Mouse (Mus musculus) hematopoietic multipotent progenitor cell, adult 10-12 weeks (in vitro differentiated cells): ENCODE data around the gene Slc23a4. TPM values are rescaled to one million over a fixed set of nuclear protein-coding genes. Genes with fewer than 3 reads are reported as not detected.

Source experiments
- polyA plus RNA-seq: library from polyadenylated mRNA; stranded (reverse); fragments of >175 nt; gene quantifications from 2 replicates; pipeline ENCODE4 v1.2.3, GENCODE M21; 2012; ENCODE audit warnings: low replicate concordance

Slc23a4 gene
- 0.22 and 0.35 TPM in 2 replicates for polyA plus RNA-seq

GRCm38 (mm10) chr6:34988081-34988761 lies at the start of gene Slc23a4:
Gene Slc23a4 (minus strand): TSS chr6:34988404.

DNA sequence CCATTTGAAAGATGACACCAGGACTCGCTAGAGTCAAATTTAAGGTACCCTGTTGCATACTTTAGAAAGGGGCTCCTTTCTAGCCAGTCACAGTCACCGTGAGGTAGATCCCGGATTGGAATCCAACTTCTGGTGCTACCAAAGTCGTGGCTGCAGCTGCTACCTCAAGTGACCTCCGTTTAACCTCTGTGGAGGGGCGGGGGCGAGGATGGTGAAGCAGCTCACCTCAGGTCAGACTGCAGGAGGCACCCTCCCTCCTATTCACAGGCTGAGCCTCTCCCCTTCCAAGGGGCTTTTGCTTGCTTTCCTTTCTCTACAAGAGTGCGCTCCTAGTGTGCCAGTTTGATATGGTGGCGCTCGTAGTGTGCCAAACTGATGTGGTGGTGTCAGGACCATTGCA lies 68.2 kb downstream of the Slc23a4 start, which contains the start of gene Stra8:
Gene Stra8 (plus strand): TSS at position 208 of the 400 bp plus-strand sequence.

GRCm38 (mm10) chr6:34910371-34911219 lies 77.6 kb downstream of the Slc23a4 start, which contains the start of gene Wdr91:
Gene Wdr91 (minus strand): TSS chr6:34910876.

Other genes with a start within 250 kb of the Slc23a4 start
- 1.1 and 3.7 TPM in 2 replicates for gene Agbl3, start 208.0 kb downstream of the Slc23a4 start, polyA plus RNA-seq
- gene Tmem140, start 125.3 kb downstream of the Slc23a4 start, polyA plus RNA-seq, result 1.9 and 4.8 TPM in 2 replicates
- 7.5 and 9.8 TPM in 2 replicates for gene Cyren, start 110.3 kb downstream of the Slc23a4 start, polyA plus RNA-seq
- 23.8 and 26.6 TPM in 2 replicates for gene Wdr91, start 77.5 kb downstream of the Slc23a4 start, polyA plus RNA-seq
- 0.10 TPM in 1 of 2 replicates, not detected in the other for gene Stra8, start 68.2 kb downstream of the Slc23a4 start, polyA plus RNA-seq
- 2.2 and 11.6 TPM in 2 replicates for gene Cnot4, start 145.3 kb upstream of the Slc23a4 start, polyA plus RNA-seq
- 1.1 and 4.4 TPM in 2 replicates for gene Nup205, start 189.0 kb upstream of the Slc23a4 start, polyA plus RNA-seq